Mouse (Mus musculus) ZHBTc4 (cell line): ENCODE results near the gene Plcb3.

ENCODE experiments used
- DNase-seq: peaks from one replicate; pipeline ENCODE4 v3.0.0-alpha.2; 2011; ENCODE audit warnings: low read depth, low spot score

The Plcb3 gene

DNA sequence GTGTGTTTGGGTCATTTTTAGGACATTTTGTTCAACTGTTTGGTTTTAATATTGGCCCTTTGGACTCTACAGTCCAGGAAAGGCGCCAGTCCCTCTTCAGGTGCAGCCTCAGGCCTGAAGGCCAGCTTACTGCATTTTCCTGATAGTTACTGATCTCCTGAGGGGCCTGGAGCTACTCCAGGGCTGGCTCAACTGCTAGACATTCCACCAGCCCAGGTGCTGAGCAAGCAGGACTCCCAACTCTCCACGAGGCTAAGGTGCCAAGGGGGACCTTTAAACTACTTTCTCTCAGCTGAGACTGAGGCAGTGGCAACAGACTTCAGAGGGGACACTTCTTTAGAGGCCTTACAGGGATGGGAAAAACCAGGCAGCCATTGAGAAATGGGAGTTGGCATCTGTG is 71.4 kb downstream of the Plcb3 start:
- DNase-seq: no peak

DNA sequence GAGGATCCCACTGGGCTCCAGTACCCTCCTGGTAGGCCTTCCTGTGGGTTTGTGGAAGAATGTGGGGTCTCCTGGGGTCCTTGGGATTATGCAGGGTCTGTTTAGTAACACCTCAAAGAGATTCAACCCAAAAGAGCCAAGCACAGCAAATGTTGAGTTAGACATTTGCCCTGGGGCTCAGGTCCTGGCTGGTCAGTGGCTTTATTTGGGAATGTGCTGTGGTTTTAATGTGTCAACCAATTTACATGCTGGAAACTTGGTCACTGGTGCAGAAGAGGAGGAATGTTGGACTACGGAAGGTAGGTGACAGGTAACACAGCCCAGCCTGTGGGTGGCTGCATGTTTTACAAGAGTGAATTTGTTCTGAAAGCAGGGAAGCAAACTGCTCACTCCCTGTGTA is 73.2 kb downstream of the Plcb3 start:
- no peak for DNase-seq
